Mouse (Mus musculus): ENCODE measurements around the gene Tbc1d10c. TPM values are rescaled to one million over a fixed set of nuclear protein-coding genes. Genes with fewer than 3 reads are reported as not detected.

Tbc1d10c gene
- 1 to 10 TPM; 3.2 to 3.8 TPM for total RNA-seq (2021)
- long read RNA-seq, experiment 1, partial matches to known transcripts: 2 of 5 reads
- long read RNA-seq, experiment 1, other reads (novel, unspliced or antisense): 1 of 5 reads
- long read RNA-seq, experiment 2, partial matches to known transcripts: 2 of 6 reads
- long read RNA-seq, experiment 2, other reads (novel, unspliced or antisense): 2 of 6 reads

- DNase-seq: no peak
These were observed at the start of gene Tbc1d10c for GRCm38 (mm10) chr19:4190831-4191334. Tbc1d10c (minus strand) TSS chr19:4191284.

GRCm38 (mm10) chr19:4240247-4240668 is 49.2 kb upstream of the Tbc1d10c start:
- no peak for DNase-seq

GRCm38 (mm10) chr19:4234548-4234947 is 43.5 kb upstream of the Tbc1d10c start:
- DNase-seq: no peak

GRCm38 (mm10) chr19:4232651-4233050 is 41.6 kb upstream of the Tbc1d10c start:
- no peak for DNase-seq

GRCm38 (mm10) chr19:4232186-4232572 is 41.1 kb upstream of the Tbc1d10c start:
- no peak for DNase-seq

GRCm38 (mm10) chr19:4231253-4232185 is 40.4 kb upstream of the Tbc1d10c start, which contains the start of gene Pold4:
Pold4 (plus strand) TSS chr19:4231899.
- peak; percentile 96 for DNase-seq

- DNase-seq: no peak
These were observed 39.3 kb upstream of the Tbc1d10c start for GRCm38 (mm10) chr19:4230415-4230814.

GRCm38 (mm10) chr19:4229451-4230076 is 38.5 kb upstream of the Tbc1d10c start:
- no peak for DNase-seq

- DNase-seq: no peak
These were observed 37.8 kb upstream of the Tbc1d10c start for GRCm38 (mm10) chr19:4228891-4229290.

- DNase-seq: peak; percentile 59
These were observed 37.0 kb upstream of the Tbc1d10c start for GRCm38 (mm10) chr19:4227894-4228678.

GRCm38 (mm10) chr19:4227446-4227845 is 36.4 kb upstream of the Tbc1d10c start:
- no peak for DNase-seq

- DNase-seq: no peak
These were observed 35.7 kb upstream of the Tbc1d10c start for GRCm38 (mm10) chr19:4226779-4227178.

- no peak for DNase-seq
These were observed 31.1 kb upstream of the Tbc1d10c start for GRCm38 (mm10) chr19:4222165-4222564.

GRCm38 (mm10) chr19:4220957-4221743 is 30.1 kb upstream of the Tbc1d10c start:
- no peak for DNase-seq

- no peak for DNase-seq
These were observed 29.3 kb upstream of the Tbc1d10c start for GRCm38 (mm10) chr19:4220416-4220815.

- DNase-seq: no peak
These were observed 28.9 kb upstream of the Tbc1d10c start for GRCm38 (mm10) chr19:4219943-4220342.

GRCm38 (mm10) chr19:4218784-4219183 is 27.7 kb upstream of the Tbc1d10c start:
- DNase-seq: no peak

- DNase-seq: no peak
These were observed 27.2 kb upstream of the Tbc1d10c start for GRCm38 (mm10) chr19:4218293-4218692.

- DNase-seq: no peak
These were observed 26.8 kb upstream of the Tbc1d10c start for GRCm38 (mm10) chr19:4217855-4218254.

- no peak for DNase-seq
These were observed 26.1 kb upstream of the Tbc1d10c start for GRCm38 (mm10) chr19:4217140-4217539.

All from gastrocnemius, postnatal 10 days (tissue).